Mouse (Mus musculus): ENCODE data around the gene 4931406P16Rik. TPM values are rescaled to one million over a fixed set of nuclear protein-coding genes. Genes with fewer than 3 reads are reported as not detected.

The 4931406P16Rik gene
- polyA plus RNA-seq, 1 experiment from 2014 or later: 26.0 TPM

DNA sequence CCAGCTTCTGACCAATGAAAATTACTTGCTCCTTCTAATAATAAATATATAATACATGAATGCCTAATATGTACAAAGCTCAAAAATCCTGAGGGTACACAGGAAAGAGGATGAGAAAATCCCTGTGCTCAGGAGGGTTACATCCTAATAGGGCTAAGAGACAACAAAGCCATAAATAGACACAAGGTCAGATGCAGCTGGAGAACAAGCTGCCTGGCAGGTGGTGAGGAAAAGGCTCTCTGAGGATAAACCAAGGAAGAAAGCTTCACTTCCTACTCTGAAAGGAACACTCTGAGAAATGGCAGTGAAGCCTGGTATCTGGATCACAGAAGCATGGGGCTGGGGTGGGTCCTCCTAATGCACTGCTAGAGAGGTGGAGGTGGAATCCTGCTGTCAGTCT lies 46.9 kb downstream of the 4931406P16Rik start:
- H3K4me2 ChIP-seq: no peak overlapping the region
- peaks cover 13% of the 10 kb centered on the region; the same call in 1 of the 2 replicates for H3K4me1 ChIP-seq
- H3K36me3 ChIP-seq (ENCODE audit: poor library complexity, severe bottlenecking): peaks cover 11% of the 10 kb centered on the region
- ATAC-seq: no peak
- no peaks in the 10 kb centered on the region for H3K9me3 ChIP-seq (replicated peaks)
- no peak overlapping the region for H3K27ac ChIP-seq
- H3K9ac ChIP-seq: no peak overlapping the region
- H3K27me3 ChIP-seq: no peaks in the 10 kb centered on the region
- no peak overlapping the region for H3K4me3 ChIP-seq

DNA sequence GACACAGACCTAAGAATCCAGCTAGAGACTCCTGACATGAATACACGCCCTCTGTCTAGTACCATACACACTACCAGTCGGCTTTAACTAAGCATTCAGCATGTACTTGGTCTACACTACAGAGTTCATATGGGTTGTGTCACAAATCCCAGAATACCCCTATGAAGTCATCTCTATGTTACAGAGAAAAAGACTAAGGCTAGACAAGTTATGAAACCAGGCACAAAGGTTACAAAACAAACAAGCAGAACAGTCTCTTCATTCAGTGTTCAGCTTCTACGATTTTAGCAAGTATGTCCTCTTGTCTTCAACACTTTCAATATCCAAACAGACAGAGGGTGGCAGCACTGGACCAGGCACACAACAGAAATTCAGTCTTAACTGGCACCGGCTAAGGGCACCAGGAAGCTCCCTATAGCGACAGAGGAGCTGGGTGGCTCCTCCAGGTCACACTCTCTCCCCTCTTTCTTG lies 47.4 kb downstream of the 4931406P16Rik start:
- Histone ChIP-seq H3K27me3 (no peaks in the 10 kb centered on the region), H3K4me1 (peaks cover 13% of the 10 kb centered on the region; the same call in 1 of the 2 replicates), H3K36me3 (ENCODE audit: poor library complexity, severe bottlenecking) (peaks cover 13% of the 10 kb centered on the region), H3K27ac (no peak overlapping the region), H3K9me3 (replicated peaks) (no peaks in the 10 kb centered on the region), H3K4me2 (no peak overlapping the region), H3K9ac (no peak overlapping the region), H3K4me3 (no peak overlapping the region)
- WGBS: 63% methylated on average over 5 of the region's 5 CpGs
- ATAC-seq: no peak

DNA sequence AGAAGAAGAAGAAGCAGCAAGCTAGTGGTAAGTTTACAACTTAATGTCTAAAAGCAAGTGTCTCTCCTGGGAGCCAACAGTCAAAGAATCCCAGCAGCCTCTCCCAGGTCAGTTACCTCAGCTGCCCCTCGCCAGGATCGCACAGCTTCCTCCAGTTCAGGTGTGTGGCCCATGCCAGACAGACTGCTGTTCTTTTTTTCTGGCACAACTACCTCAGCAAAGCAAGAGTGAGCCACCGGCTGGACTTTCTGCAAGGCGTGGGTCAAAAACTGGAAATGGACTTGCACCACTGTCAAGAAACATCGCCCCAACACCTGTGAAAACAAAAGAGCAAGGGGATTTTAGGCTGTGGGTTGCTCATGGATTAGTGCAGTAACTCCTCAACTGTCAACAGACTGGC lies 49.9 kb downstream of the 4931406P16Rik start:
- WGBS: 88% methylated on average over 5 of the region's 5 CpGs
- no peak overlapping the region for H3K27ac ChIP-seq
- no peak for ATAC-seq

DNA sequence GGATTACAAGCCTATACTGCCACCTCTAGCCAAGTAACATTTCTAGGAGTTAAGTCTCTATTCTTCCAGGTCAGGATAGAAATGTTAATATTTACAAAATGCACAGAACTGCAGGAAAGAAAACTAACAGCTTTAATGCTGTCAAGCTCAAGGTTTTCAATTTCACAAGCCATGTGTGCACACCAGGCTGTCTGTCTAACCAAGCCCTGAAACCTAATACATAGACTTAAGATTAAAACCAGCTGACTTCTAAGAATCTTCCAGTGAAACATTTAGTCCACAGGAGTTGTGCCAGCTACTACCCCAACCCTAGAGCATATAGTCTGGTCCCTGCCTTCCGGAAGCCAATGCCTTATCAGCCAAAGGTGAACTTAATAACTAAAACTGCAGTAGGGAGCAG lies 54.9 kb downstream of the 4931406P16Rik start:
- Histone ChIP-seq H3K4me1 (no peaks in the 10 kb centered on the region), H3K9ac (no peak overlapping the region), H3K4me2 (no peak overlapping the region), H3K36me3 (ENCODE audit: poor library complexity, severe bottlenecking) (peaks cover 53% of the 10 kb centered on the region), H3K9me3 (replicated peaks) (no peaks in the 10 kb centered on the region), H3K27me3 (no peaks in the 10 kb centered on the region), H3K27ac (no peak overlapping the region), H3K4me3 (no peak overlapping the region)
- no peak for ATAC-seq
- WGBS: 95% methylated on average over 1 of the region's 1 CpGs

More for the DNA sequence above, 49.9 kb downstream of the 4931406P16Rik start:
- no peaks in the 10 kb centered on the region for H3K9me3 ChIP-seq (replicated peaks)
- peaks cover 16% of the 10 kb centered on the region for H3K36me3 ChIP-seq (ENCODE audit: poor library complexity, severe bottlenecking)
- no peaks in the 10 kb centered on the region for H3K27me3 ChIP-seq
- H3K4me1 ChIP-seq: peaks cover 6% of the 10 kb centered on the region; the same call in 1 of the 2 replicates
- H3K9ac ChIP-seq: no peak overlapping the region
- no peak overlapping the region for H3K4me2 ChIP-seq
- H3K4me3 ChIP-seq: no peak overlapping the region

DNA sequence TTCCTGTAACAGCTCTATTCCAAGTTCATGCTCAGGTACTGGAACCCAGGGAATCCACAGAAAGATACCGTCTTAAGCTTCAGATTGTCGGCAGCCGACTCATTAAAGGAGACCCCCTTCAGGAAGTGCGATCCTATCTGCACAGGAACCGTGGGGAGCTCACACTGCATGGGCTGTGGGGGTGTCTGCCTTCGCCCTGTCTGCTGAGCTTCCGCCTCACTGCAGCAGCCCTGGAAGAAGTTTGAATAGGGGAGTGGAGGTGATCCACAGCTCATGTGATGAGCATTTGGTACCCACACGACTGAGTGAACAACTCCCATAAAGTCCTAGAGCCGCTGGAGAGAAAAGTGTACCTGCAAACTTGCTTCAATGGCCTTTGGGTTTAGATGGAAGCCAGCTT lies 56.1 kb downstream of the 4931406P16Rik start:
- H3K9ac ChIP-seq: no peak overlapping the region
- no peak for ATAC-seq
- no peaks in the 10 kb centered on the region for H3K27me3 ChIP-seq
- H3K4me1 ChIP-seq: no peaks in the 10 kb centered on the region
- peaks cover 56% of the 10 kb centered on the region for H3K36me3 ChIP-seq (ENCODE audit: poor library complexity, severe bottlenecking)
- 84% methylated on average over 9 of the region's 9 CpGs for WGBS
- no peak overlapping the region for H3K4me3 ChIP-seq
- H3K4me2 ChIP-seq: no peak overlapping the region
- no peak overlapping the region for H3K27ac ChIP-seq
- no peaks in the 10 kb centered on the region for H3K9me3 ChIP-seq (replicated peaks)

DNA sequence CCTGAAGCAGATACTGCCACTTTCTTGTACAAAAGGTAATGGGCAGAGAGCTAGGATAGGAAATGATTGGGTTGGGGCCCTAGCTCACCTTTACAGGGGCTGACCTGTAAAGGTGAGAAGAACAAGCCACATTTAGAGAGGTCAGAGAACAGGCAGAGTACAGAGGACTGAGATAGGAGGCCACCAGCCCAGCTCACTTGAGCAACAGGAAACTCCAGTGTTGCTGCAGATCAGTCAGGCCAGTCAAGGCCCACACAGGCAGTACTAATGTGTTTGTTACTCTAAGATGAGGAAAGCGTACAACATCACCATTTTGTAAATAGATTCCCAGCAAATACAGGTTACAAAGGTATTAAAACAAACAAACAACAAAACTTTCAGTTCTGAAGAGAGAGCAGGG lies 57.4 kb downstream of the 4931406P16Rik start:
- no peaks in the 10 kb centered on the region for H3K4me1 ChIP-seq
- no peak for ATAC-seq
- H3K9me3 ChIP-seq (replicated peaks): no peaks in the 10 kb centered on the region
- H3K27ac ChIP-seq: no peak overlapping the region
- peaks cover 55% of the 10 kb centered on the region for H3K36me3 ChIP-seq (ENCODE audit: poor library complexity, severe bottlenecking)
- H3K9ac ChIP-seq: no peak overlapping the region
- no peak overlapping the region for H3K4me2 ChIP-seq
- H3K27me3 ChIP-seq: no peaks in the 10 kb centered on the region
- 91% methylated on average over 1 of the region's 1 CpGs for WGBS
- no peak overlapping the region for H3K4me3 ChIP-seq

DNA sequence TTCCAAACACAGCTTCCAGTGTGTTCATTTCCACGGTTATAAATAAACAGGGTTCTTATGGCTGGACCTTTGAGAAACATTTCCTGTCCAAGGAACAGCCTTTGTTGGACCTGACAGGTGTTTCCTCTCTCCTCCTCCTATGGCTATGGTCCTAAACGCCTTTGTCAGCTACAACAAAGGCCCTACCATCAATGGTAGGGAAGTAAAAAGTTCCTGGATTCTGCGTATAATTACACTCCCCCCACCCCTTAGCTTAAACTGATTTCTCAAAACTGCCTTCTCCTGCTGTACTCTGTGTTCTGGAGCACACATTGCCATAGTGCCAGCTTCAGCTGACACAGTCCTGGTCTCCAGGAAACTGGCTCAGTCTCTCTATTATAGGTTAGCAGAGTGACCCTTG lies 58.2 kb downstream of the 4931406P16Rik start:
- H3K27me3 ChIP-seq: no peaks in the 10 kb centered on the region
- no peak for ATAC-seq

DNA sequence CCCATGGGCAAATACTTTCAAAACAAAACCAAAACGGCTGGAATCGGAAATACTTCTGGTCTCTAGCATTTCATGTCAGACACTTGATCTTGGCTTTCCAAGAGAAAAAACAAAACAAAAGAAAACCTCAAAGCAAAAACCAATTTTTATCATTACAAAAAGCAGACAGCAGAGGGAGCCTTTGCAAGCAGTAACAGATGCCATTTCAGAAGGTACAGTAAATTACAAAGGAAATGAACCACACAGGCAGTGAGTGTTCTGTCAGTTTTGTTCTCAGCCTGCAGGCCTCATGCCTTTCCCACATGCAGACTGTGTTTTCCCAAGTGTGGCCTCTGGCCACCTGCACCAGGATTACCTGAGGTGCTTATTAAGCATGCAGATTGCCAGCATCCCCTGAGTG lies 61.3 kb downstream of the 4931406P16Rik start:
- Histone ChIP-seq H3K36me3 (ENCODE audit: poor library complexity, severe bottlenecking) (peaks cover 70% of the 10 kb centered on the region), H3K4me2 (no peak overlapping the region), H3K27me3 (no peaks in the 10 kb centered on the region), H3K4me1 (no peaks in the 10 kb centered on the region), H3K9ac (no peak overlapping the region), H3K27ac (no peak overlapping the region), H3K4me3 (no peak overlapping the region), H3K9me3 (replicated peaks) (no peaks in the 10 kb centered on the region)
- WGBS: 81% methylated on average over 2 of the region's 2 CpGs
- ATAC-seq: no peak

More for the DNA sequence above, 58.2 kb downstream of the 4931406P16Rik start:
- Histone ChIP-seq H3K4me2 (no peak overlapping the region), H3K36me3 (ENCODE audit: poor library complexity, severe bottlenecking) (peaks cover 58% of the 10 kb centered on the region), H3K27ac (no peak overlapping the region), H3K4me3 (no peak overlapping the region), H3K9ac (no peak overlapping the region), H3K9me3 (replicated peaks) (no peaks in the 10 kb centered on the region), H3K4me1 (no peaks in the 10 kb centered on the region)
- WGBS: 84% methylated on average over 3 of the region's 3 CpGs

DNA sequence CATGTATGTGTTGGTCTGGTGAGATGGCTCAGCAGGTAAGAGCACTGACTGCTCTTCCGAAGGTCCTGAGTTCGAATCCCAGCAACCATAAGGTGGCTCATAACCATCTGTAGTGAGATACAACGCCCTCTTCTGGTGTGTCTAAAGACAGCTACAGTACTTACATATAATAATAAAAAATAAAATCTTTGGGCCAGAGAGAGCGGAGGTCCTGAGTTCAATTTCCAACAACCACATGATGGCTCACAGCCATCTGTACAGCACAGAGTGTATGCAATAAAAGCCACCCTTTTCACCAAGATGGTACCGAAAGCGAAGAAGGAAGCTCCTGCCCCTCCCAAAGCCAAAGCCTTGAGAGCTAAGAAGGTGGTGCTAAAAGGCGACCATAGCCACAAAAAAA lies 62.6 kb downstream of the 4931406P16Rik start, which contains the start of gene Gm6096:
TSS of gene Gm6096 (plus strand) at position 301 of the 400 bp plus-strand sequence.
- H3K4me3 ChIP-seq: no peak within 1 kb of the TSS
- peaks cover 69% of the 10 kb centered on the region for H3K36me3 ChIP-seq (ENCODE audit: poor library complexity, severe bottlenecking)
- no peak within 1 kb of the TSS for H3K27ac ChIP-seq
- no peak for ATAC-seq
- 91% methylated on average over 7 of the region's 7 CpGs for WGBS
- no peaks in the 10 kb centered on the region for H3K27me3 ChIP-seq
- H3K9ac ChIP-seq: no peak within 1 kb of the TSS
- no peak within 1 kb of the TSS for H3K4me2 ChIP-seq
- H3K9me3 ChIP-seq (replicated peaks): no peaks in the 10 kb centered on the region
- no peaks in the 10 kb centered on the region for H3K4me1 ChIP-seq

DNA sequence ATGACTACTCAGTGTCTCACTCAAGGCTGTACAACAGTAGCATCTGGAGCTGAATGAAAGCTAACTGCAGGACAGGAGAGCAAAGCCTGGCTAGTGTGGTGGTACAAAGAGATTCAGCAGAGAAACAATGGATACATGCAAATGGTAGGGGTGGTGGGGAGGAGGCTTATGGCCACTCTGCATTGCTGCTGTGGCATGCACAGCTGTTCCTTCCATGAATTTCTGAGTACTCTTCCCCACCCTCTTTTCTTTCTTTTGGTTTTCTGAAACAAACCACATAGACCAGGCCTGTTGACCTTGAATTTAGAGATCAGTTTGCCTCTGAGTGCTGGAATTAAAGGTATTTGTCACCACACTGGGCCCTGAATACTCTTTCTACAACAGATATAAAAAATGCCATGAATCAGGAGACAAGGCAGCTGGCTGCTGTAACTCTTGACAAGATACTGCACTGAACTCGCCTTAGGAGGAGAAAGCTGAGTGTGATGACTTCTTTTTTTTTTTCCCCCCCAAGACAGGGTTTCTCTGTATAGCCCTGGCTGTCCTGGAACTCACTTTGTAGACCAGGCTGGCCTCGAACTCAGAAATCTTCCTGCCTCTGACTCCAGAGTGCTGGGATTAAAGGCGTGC lies 66.4 kb downstream of the 4931406P16Rik start:
- Histone ChIP-seq H3K27ac (no peak overlapping the region), H3K4me3 (no peak overlapping the region), H3K36me3 (ENCODE audit: poor library complexity, severe bottlenecking) (peaks cover 67% of the 10 kb centered on the region), H3K27me3 (no peaks in the 10 kb centered on the region), H3K4me2 (no peak overlapping the region), H3K9me3 (replicated peaks) (no peaks in the 10 kb centered on the region), H3K4me1 (no peaks in the 10 kb centered on the region), H3K9ac (no peak overlapping the region)
- no peak for ATAC-seq
- WGBS: 88% methylated on average over 3 of the region's 3 CpGs

DNA sequence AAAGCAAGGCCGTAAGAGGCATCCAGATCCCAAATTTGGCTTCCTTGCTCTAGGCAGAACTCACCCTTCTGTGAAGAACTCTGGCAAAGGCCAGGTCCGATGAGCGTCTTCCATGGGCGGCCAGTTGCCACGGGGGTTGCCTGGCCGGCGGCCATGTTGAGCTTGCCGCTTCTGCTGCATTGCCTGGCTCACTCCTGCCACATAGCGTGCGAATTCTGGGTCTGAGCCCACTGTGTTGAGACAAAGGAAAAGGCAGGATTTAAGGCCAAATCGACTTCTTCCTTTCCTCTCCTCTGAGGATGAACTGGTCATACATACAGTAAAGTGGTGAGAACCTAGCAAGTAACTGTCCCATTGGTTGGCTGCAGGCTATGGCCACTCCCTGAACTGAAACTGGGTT lies 71.2 kb downstream of the 4931406P16Rik start:
- H3K4me3 ChIP-seq: no peak overlapping the region
- no peaks in the 10 kb centered on the region for H3K27me3 ChIP-seq
- WGBS: 90% methylated on average over 11 of the region's 11 CpGs
- no peak overlapping the region for H3K4me2 ChIP-seq
- peaks cover 77% of the 10 kb centered on the region for H3K36me3 ChIP-seq (ENCODE audit: poor library complexity, severe bottlenecking)
- H3K4me1 ChIP-seq: no peaks in the 10 kb centered on the region
- H3K9ac ChIP-seq: no peak overlapping the region
- H3K9me3 ChIP-seq (replicated peaks): no peaks in the 10 kb centered on the region
- H3K27ac ChIP-seq: no peak overlapping the region
- ATAC-seq: no peak

DNA sequence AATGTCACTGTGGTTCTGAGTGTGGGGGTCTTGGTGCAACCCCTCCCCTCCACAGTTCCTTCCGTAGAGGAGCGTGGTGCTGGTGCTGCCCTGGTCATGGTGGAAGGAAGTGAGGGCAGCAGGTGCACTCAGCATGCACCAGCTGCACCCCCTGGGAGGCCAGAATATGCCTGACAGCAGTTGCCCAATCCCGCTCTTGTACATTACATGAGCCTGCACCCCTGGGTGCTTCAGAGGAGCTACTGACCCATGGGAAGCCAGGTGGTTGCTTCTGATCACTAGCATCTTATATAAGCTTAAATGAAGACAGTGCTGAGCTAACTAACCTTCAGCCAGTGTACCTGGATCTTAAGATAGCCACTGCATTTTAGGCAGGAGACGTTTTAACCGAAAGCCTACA lies 75.3 kb downstream of the 4931406P16Rik start:
- Histone ChIP-seq H3K4me1 (peaks cover 12% of the 10 kb centered on the region), H3K4me3 (no peak overlapping the region), H3K27ac (no peak overlapping the region), H3K9me3 (replicated peaks) (no peaks in the 10 kb centered on the region), H3K9ac (no peak overlapping the region), H3K4me2 (no peak overlapping the region), H3K36me3 (ENCODE audit: poor library complexity, severe bottlenecking) (peaks cover 57% of the 10 kb centered on the region), H3K27me3 (no peaks in the 10 kb centered on the region)
- WGBS: 94% methylated on average over 5 of the region's 5 CpGs
- no peak for ATAC-seq

DNA sequence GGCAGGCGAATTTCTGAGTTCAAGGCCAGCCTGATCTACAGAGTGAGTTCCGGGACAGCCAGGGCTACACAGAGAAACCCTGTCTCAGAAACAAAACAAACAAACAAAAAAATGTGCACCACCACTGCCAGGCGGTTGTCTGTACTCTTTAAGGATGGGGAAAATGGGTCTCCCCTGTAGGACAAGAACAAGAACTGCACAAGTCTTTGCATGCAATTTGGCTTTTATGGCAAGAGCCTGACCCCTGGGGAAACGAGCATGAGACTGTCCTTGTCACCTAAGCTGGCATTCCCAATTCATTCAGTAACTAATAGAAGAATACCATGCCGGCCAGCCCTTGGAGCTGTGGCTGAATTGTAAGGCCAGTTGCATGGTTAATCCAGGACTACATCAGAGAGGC lies 77.7 kb downstream of the 4931406P16Rik start:
- 77% methylated on average over 5 of the region's 5 CpGs for WGBS
- no peak overlapping the region for H3K4me2 ChIP-seq
- H3K36me3 ChIP-seq (ENCODE audit: poor library complexity, severe bottlenecking): peaks cover 43% of the 10 kb centered on the region
- H3K27ac ChIP-seq: no peak overlapping the region
- ATAC-seq: no peak
- H3K9ac ChIP-seq: no peak overlapping the region
- H3K4me3 ChIP-seq: no peak overlapping the region
- H3K4me1 ChIP-seq: peaks cover 12% of the 10 kb centered on the region
- H3K27me3 ChIP-seq: no peaks in the 10 kb centered on the region
- H3K9me3 ChIP-seq (replicated peaks): no peaks in the 10 kb centered on the region

Data from forebrain, embryonic 13.5 days (tissue).